ENCODE assay signal across 21 mouse cellular contexts in genomic region chr7:122806531-122806930, GRCm38 (mm10).
DNase-seq lines count a peak whose midpoint lies in the region; ATAC-seq and TF ChIP-seq lines count a peak whose summit lies in the region.
"Had no signal": no experiment of that assay in that cellular context is flagged by ENCODE, and none has a peak within 500 bp of the region (broad histone marks: within the 10 kb centered on the region; RNA-seq: fewer than 3 reads in every experiment).

No protein-coding gene starts in this region.

- peaks cover 3 to 6% of the 10 kb centered on the region in 2 experiments; a peak in 2 of 4 replicates for H3K4me1 ChIP-seq in CH12.LX (ENCODE audit: control insufficient read depth in 1 of 2, insufficient read depth in 2 of 2)

- ATAC-seq in granulocyte monocyte progenitor cell, adult 5-6 weeks (replicated peaks; ENCODE audit: poor library complexity, severe bottlenecking), result no peak
- ATAC-seq: activated CD4-positive, CD25-positive, alpha-beta regulatory T cell, adult 4 months; CD4-positive, CD25-positive, alpha-beta regulatory T cell, adult 4 months; Patski had no signal

- no peak for TF ChIP-seq EP300 in CH12.LX (IDR thresholded peaks at IDR 0.05; ENCODE audit: low read length)

- H3K27ac ChIP-seq in CH12.LX (ENCODE audit: insufficient read depth, low read depth), result no peak overlapping the region

- TF ChIP-seq POLR2A in CH12.LX (IDR thresholded peaks at IDR 0.05; ENCODE audit: low read depth, low read length), result no peak

- H3K4me2 ChIP-seq in CH12.LX (ENCODE audit: insufficient read depth, low read depth, poor library complexity, severe bottlenecking), result peak overlapping the region; percentile 57; the same call in 1 of the 2 replicates

- DNase-seq in A20 (ENCODE audit: low read depth, low spot score) (peak; percentile 18), CH12.LX (ENCODE audit: extremely low read depth) (peak; percentile 14)
- DNase-seq in splenic B cell, adult 2 months (ENCODE audit: low read depth, low spot score), result peak; percentile 38
- no peak for DNase-seq in layer of hippocampus, postnatal 10 days (ENCODE audit: low spot score in 2 of 2)
- DNase-seq in kidney, postnatal 14 days, result no peak
- DNase-seq: adrenal gland, adult 2 months; adrenal gland, adult 8-10 months; adrenal gland, postnatal 10 days; adrenal gland, postnatal 14 days; adrenal gland, postnatal 25 days; adrenal gland, postnatal 36 days; cerebellum, adult 11 months; cerebellum, adult 11-12 months; cerebellum, adult 18-20 months; cerebellum, adult 2 months; cerebellum, adult 8-10 months had no signal

- peaks cover 66% of the 10 kb centered on the region for H3K27me3 ChIP-seq in CH12.LX (replicated peaks)
- no peaks in the 10 kb centered on the region for H3K27me3 ChIP-seq in splenic B cell, adult 2 months (ENCODE audit: control insufficient read depth, insufficient read depth, low read length, poor library complexity, severe bottlenecking)

- H3K79me2 ChIP-seq in CH12.LX (replicated peaks; ENCODE audit: control insufficient read depth, extremely low read depth, insufficient read depth, poor library complexity, severe bottlenecking), result no peaks in the 10 kb centered on the region

- H3K4me3 ChIP-seq in CH12.LX (replicated peaks in 1 of 3; ENCODE audit: low read depth in 2 of 3, low read length in 2 of 3, poor library complexity in 1 of 3), result peak overlapping the region in 1 of 3 experiments; percentile 16

- in situ Hi-C loops in CH12.LX (cut with MboI; ENCODE audit: low pct_ligation_motif_present, low pct_unique_long_range_greater_than_20kb, low sequenced_read_pairs), result no loop called here

- no peak for TF ChIP-seq CTCF in CH12.LX (conservative IDR thresholded peaks at IDR 0.05 in 1 of 2, IDR thresholded peaks at IDR 0.05 in 1 of 2; ENCODE audit: low read depth in 2 of 2, low read length in 2 of 2)

- no peak overlapping the region for H3K9ac ChIP-seq in CH12.LX (ENCODE audit: insufficient read depth, low read depth)

- no peaks in the 10 kb centered on the region for H3K9me3 ChIP-seq in CH12.LX (replicated peaks; ENCODE audit: low read length)

- no peaks in the 10 kb centered on the region for H3K36me3 ChIP-seq in CH12.LX (replicated peaks in 1 of 2; ENCODE audit: control insufficient read depth in 1 of 2, insufficient read depth in 1 of 2, low read length in 1 of 2)
- no peaks in the 10 kb centered on the region for H3K36me3 ChIP-seq in splenic B cell, adult 2 months (ENCODE audit: control insufficient read depth, insufficient read depth, low read length, poor library complexity, severe bottlenecking)
- H3K36me3 ChIP-seq: G1E had no signal

- TF ChIP-seq RAD21 in CH12.LX (IDR thresholded peaks at IDR 0.05; ENCODE audit: low read depth, low read length), result no peak

- dilution Hi-C loops in CH12.LX (cut with MboI; ENCODE audit: extremely low pct_ligation_motif_present, extremely low pct_unique_long_range_greater_than_20kb, low sequenced_read_pairs), result no loop called here

TF ChIP-seq in CH12.LX, 34 proteins besides CTCF, POLR2A, EP300 and RAD21:
- TF ChIP-seq MYC (IDR thresholded peaks at IDR 0.05; ENCODE audit: low read depth, low read length), result no peak
- TF ChIP-seq HCFC1 (IDR thresholded peaks at IDR 0.05; ENCODE audit: low read depth, low read length), result no peak
- TF ChIP-seq BHLHE40 (IDR thresholded peaks at IDR 0.05; ENCODE audit: low read depth, low read length), result peak; percentile 80
- no peak for TF ChIP-seq ZC3H11A (IDR thresholded peaks at IDR 0.05; ENCODE audit: low read depth, low read length)
- TF ChIP-seq RCOR1 (conservative IDR thresholded peaks at IDR 0.05; ENCODE audit: low read depth, low read length), result no peak
- TF ChIP-seq PAX5 (IDR thresholded peaks at IDR 0.05; ENCODE audit: low read length), result no peak
- no peak for TF ChIP-seq CHD2 (IDR thresholded peaks at IDR 0.05; ENCODE audit: low read length)
- peak; percentile 65; the same call in 1 of the 2 replicates for TF ChIP-seq IRF4 (IDR thresholded peaks at IDR 0.05; ENCODE audit: low read depth, low read length)
- no peak for TF ChIP-seq ZNF384 (IDR thresholded peaks at IDR 0.05; ENCODE audit: low read depth, low read length)

Comparison
In these comparisons a context has a peak if more than half of its experiments do, and no peak if none do; other contexts are left out.
1. DNase-seq: peak in A20 (single experiment), CH12.LX (single experiment) and splenic B cell, adult 2 months (single experiment); none in layer of hippocampus, postnatal 10 days (0 of 2) and kidney, postnatal 14 days (single experiment).